Mouse (Mus musculus) skeletal muscle tissue, adult 2 months (tissue): ENCODE data around the gene Slc43a3.
"Not testable (repeated sequence)": the region's sequence is repeated elsewhere in the genome, so short reads cannot be mapped to it uniquely, and the experiment has no call there.

Source experiments
- DNase-seq: peaks from one replicate; pipeline ENCODE4 v3.0.0-alpha.2; 2012; ENCODE audit warnings: low read depth, low spot score

Gene Slc43a3

GRCm38 (mm10) chr2:84936474-84937429 is at the start of gene Slc43a3:
TSS of gene Slc43a3 (plus strand) at chr2:84936579.
- DNase-seq: peak; percentile 87

- DNase-seq: no peak
Observed at GRCm38 (mm10) chr2:84886821-84887281, 49.5 kb upstream of the Slc43a3 start.

GRCm38 (mm10) chr2:84887411-84888271 is 48.7 kb upstream of the Slc43a3 start:
- DNase-seq: no peak

GRCm38 (mm10) chr2:84888657-84889315 is 47.6 kb upstream of the Slc43a3 start:
- DNase-seq: peak; percentile 60

- DNase-seq: no peak
Observed at GRCm38 (mm10) chr2:84889316-84890044, 46.9 kb upstream of the Slc43a3 start.

- DNase-seq: peak; percentile 68
Observed at GRCm38 (mm10) chr2:84890045-84890340, 46.4 kb upstream of the Slc43a3 start.

GRCm38 (mm10) chr2:84893359-84893758 is 43.0 kb upstream of the Slc43a3 start:
- no peak for DNase-seq

GRCm38 (mm10) chr2:84895495-84896198 is 40.7 kb upstream of the Slc43a3 start:
- DNase-seq: no peak

- DNase-seq: not testable (repeated sequence)
Observed at GRCm38 (mm10) chr2:84896686-84897085, 39.7 kb upstream of the Slc43a3 start.

GRCm38 (mm10) chr2:84912722-84913121 is 23.7 kb upstream of the Slc43a3 start:
- DNase-seq: no peak

GRCm38 (mm10) chr2:84913881-84914280 is 22.5 kb upstream of the Slc43a3 start:
- DNase-seq: no peak

- no peak for DNase-seq
Observed at GRCm38 (mm10) chr2:84915330-84915729, 21.0 kb upstream of the Slc43a3 start.

GRCm38 (mm10) chr2:84916548-84917320 is 19.6 kb upstream of the Slc43a3 start:
- peak; percentile 71 for DNase-seq

- DNase-seq: no peak
Observed at GRCm38 (mm10) chr2:84918188-84918587, 18.2 kb upstream of the Slc43a3 start.

GRCm38 (mm10) chr2:84919601-84920108 is 16.7 kb upstream of the Slc43a3 start:
- DNase-seq: no peak

GRCm38 (mm10) chr2:84930186-84930585 is 6.2 kb upstream of the Slc43a3 start:
- no peak for DNase-seq

GRCm38 (mm10) chr2:84933992-84934648 is 2.3 kb upstream of the Slc43a3 start:
- DNase-seq: no peak

GRCm38 (mm10) chr2:84934649-84935007 is 1.8 kb upstream of the Slc43a3 start:
- no peak for DNase-seq

- DNase-seq: no peak
Observed at GRCm38 (mm10) chr2:84935065-84935464, 1.3 kb upstream of the Slc43a3 start.
